Mouse (Mus musculus) retina, postnatal 7 days (tissue): Measurements from ENCODE around the gene Atp6v0a1.

Source experiments
- DNase-seq: peaks from one replicate; pipeline ENCODE4 v3.0.0-alpha.2; 2012; ENCODE audit warnings: low read depth, low spot score

Atp6v0a1 gene

DNA sequence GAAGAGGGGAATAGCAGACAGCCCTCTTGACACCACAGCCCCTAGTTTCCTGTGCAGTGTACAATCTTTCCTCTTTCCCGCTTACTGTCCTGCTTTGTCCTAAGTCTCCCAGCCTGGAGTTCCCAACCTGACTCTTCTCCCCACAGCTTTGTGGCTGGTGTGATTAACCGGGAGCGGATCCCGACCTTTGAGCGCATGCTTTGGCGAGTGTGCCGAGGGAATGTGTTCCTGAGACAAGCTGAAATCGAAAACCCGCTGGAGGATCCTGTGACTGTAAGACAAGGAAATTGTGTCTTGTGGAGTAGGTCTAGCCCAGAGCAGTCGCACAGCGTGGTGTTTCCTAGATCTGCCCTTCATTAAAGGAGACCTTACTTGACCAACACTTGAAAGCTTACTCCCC, 17.9 kb downstream of the Atp6v0a1 start:
- DNase-seq, result no peak

DNA sequence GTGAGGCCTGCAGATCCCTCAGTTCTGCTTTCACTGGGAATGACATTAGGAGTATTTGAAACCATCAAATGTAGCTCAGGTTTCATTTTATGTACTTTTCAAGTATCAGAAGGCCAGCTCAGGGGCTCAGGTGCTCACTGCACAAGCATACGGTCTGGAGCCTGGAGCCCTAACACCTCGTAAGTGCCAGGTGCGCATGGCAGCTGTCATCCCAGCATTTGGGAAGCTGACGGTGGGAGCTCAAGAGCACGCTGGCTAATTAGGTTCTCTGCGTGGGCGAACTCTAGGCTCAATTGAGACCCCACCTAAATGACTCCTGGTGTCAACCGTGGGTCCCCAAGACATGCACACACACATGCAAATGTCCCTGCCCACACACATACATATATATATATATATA, 20.1 kb downstream of the Atp6v0a1 start:
- no peak for DNase-seq

GRCm38 (mm10) chr11:101030136-101030807, 21.0 kb downstream of the Atp6v0a1 start:
- peak; percentile 59 for DNase-seq

- no peak for DNase-seq
Observed at GRCm38 (mm10) chr11:101030808-101031156, 21.5 kb downstream of the Atp6v0a1 start.

DNA sequence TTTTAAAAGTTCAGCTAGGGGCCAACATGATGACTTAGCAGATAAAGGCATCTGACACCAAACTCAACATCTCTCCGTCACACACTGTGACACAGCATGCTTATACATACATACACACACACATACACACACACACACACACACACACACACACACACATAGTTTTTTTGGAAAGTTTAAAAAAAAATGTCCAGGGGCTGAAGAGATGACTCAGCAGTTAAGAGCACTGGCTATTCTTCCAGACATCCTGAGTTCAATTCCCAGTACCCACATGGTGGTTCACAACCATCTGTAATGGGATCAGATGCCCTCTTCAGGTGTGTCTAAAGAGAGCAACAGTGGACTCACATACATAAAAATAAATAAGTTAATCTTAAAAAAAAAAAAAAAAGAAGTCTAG, 22.2 kb downstream of the Atp6v0a1 start:
- DNase-seq, result no peak

GRCm38 (mm10) chr11:101033856-101034500, 24.7 kb downstream of the Atp6v0a1 start:
- DNase-seq, result no peak

DNA sequence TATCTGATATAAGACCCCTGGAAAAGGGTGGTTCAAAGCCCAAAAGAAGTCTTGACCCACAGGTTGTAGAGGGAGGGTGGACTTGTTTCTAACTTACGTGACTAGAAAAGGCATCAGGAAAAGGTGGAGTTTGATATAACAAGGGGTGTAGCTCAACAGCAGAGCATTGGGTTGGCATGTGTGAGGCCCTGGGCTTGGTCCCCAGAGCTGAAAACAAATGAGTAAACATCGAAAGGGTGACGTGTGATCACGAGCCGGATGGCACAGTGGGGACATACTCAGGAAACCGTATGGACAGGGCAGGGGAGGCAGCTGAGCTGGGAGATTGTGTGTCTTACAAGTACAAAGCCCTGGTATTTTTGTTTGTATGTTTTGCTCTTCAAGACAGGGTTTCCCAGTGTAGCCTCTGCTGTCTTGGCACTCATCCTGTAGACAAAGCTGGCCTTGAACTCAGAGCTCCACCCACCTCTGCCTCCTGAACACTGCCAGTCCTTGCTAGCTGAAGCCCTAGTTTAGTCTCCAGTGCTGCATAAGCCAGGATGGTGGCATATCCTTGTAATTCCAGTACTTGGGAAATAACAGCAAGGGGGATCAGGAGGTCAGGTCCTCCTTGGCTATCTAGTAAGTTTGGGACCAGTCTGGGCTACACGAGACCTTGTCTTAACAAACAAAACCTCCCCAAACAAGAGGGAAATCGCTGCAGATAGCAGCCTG, 25.5 kb downstream of the Atp6v0a1 start:
- DNase-seq, result no peak

- DNase-seq, result no peak
Observed at GRCm38 (mm10) chr11:101035328-101035695, 26.1 kb downstream of the Atp6v0a1 start.

DNA sequence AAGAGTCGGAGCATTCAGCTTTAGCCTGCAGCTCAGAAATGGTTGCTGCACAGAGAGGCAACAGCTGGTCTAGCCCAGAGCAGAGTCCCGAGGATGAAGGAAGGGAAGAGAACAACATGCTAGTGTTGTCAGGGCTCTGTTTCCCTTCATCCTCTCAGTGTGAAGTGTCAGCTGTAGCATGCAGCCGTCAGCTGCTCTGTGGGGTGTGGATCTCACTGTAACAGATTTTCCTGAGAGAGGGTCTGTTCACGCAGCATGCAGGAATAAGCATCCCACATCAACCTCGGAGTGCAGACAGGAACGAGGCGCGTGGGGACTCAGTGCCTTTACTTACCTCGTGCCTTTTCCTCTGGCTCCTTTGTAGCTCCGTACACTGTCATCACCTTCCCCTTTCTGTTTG, 28.5 kb downstream of the Atp6v0a1 start:
- no peak for DNase-seq

- DNase-seq, result no peak
Observed at GRCm38 (mm10) chr11:101045826-101046225, 36.6 kb downstream of the Atp6v0a1 start.

- no peak for DNase-seq
Observed at GRCm38 (mm10) chr11:101046440-101046839, 37.2 kb downstream of the Atp6v0a1 start.

DNA sequence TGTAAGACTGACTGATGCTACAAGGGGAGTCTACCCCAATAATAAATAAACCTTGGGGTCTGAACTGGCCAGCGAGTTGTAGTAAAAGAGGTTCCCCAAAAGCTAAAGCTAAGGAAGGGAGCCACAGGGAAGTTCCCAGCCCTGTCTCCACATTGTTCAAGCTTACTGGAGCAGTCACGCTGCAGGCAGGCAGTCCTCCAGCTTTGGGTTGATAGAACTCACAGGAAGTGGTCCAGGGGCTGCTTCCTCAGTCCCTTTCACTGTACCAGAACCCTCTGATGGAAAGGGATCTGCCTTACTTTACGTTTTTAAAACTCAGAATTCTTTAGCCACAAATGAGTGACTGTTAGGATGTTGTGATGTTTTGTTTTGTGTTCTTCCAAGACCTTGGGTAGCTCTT, 38.2 kb downstream of the Atp6v0a1 start:
- DNase-seq, result no peak

GRCm38 (mm10) chr11:101050359-101050758, 41.1 kb downstream of the Atp6v0a1 start:
- no peak for DNase-seq

- DNase-seq, result no peak
Observed at GRCm38 (mm10) chr11:101051051-101051493, 41.8 kb downstream of the Atp6v0a1 start.

DNA sequence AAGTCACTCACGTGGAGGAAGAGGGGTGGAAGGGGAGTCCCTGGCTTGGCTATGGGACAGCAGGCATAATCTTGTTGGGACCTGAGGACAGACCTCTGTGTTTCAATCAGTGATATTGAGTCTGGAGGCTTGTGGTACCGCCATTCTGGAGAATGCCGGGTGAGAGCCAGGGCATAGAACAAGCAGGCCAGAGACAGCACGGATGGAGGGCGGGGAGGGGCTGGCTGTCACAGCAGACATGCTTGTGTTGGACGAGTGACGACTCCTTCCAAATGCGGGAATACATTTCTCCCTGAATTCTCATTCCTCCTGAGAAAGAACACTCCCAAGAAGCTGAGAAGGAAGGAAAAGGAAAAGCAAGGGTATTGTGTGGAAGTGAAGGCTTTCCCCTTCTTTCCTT, 42.4 kb downstream of the Atp6v0a1 start:
- DNase-seq, result no peak

- DNase-seq, result no peak
Observed at GRCm38 (mm10) chr11:101052751-101053473, 43.7 kb downstream of the Atp6v0a1 start.

- DNase-seq, result no peak
Observed at GRCm38 (mm10) chr11:101053974-101054373, 44.7 kb downstream of the Atp6v0a1 start.

- DNase-seq, result no peak
Observed at GRCm38 (mm10) chr11:101055418-101055817, 46.2 kb downstream of the Atp6v0a1 start.

DNA sequence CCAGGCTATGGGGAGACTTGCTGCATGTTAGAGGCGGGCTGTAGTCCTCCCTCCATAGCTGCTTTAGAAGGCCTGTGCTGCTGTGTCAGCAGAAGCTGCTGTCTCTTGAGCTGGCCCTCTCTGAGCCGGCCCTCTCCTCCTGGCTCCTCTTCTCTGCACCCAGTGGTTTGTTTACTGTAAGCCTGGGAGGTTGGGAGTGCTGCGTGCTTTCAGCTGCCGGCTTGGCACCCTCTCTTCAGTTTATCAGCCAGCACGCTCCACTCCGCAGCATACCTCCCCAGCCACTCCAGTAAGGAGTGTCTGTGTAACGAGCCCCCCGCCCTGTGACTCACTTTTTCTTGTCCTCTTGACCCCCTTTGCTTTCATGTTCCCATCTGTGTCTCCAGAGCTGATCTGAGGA, 47.6 kb downstream of the Atp6v0a1 start:
- no peak for DNase-seq

GRCm38 (mm10) chr11:101057860-101058259, 48.6 kb downstream of the Atp6v0a1 start:
- DNase-seq, result peak; percentile 65

DNA sequence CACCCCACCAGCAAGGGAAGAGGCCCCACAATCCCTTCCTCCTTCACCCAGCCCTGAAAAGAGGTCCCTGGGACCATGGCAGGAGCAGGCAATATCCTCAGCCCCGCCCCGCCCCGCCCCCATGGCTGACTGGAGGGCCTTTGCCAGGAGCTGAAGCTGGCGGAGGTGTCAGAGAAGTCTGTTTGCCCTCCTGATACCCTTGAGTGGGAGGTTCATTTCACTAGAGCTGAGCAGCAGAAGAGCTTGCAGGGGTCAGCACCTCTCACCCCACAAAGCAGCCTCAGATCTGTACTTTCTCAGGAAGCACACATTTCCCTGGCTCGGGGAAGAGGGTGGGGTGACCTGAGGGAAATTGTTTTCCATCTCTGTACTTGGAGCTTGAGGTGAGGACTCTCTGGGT, 49.5 kb downstream of the Atp6v0a1 start:
- no peak for DNase-seq

DNA sequence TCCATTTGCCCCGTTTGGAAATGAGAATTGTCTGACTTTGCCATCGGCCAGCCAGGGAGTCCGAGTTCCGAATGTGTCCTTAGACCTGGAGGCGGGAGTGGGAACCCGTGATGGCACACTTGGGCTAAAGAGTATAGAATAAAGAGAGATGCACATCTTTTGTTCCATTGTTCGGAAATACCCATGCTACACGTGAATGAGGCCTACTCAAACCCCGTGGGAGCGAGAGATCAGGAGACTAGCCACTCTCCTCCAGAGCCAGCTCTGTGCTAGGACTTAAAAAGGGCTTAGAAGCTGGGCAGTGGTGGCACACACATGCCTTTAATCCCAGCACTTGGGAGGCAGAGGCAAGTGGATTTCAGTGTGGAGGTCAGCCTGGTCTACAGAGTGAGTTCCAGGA, 50.2 kb downstream of the Atp6v0a1 start:
- no peak for DNase-seq
